ENCODE assay signal across 9 mouse cellular contexts in genomic region chr19:47280894-47281293, GRCm38 (mm10).
DNase-seq lines count a peak whose midpoint lies in the region; ATAC-seq and TF ChIP-seq lines count a peak whose summit lies in the region.
"Had no signal": no experiment of that assay in that cellular context is flagged by ENCODE, and none has a peak within 500 bp of the region (broad histone marks: within the 10 kb centered on the region; RNA-seq: fewer than 3 reads in every experiment).

No protein-coding gene starts in this region.

- H3K9ac ChIP-seq in heart, embryonic 16.5 days (ENCODE audit: low read length), result peak overlapping the region; percentile 7; the same call in 1 of the 2 replicates
- H3K9ac ChIP-seq in lung, postnatal 0 days (replicated peaks; ENCODE audit: low read depth), result no peak overlapping the region
- H3K9ac ChIP-seq: liver, embryonic 14.5 days had no signal

- no peaks in the 10 kb centered on the region for H3K27me3 ChIP-seq in heart, embryonic 16.5 days (ENCODE audit: control insufficient read depth, insufficient read depth, low read length)
- H3K27me3 ChIP-seq in lung, postnatal 0 days (replicated peaks; ENCODE audit: insufficient read depth, low read length), result no peaks in the 10 kb centered on the region

- no peak for DNase-seq in left cerebral cortex, adult 2 months (ENCODE audit: extremely low spot score in 1 of 2, low spot score in 2 of 2)
- DNase-seq in left cerebral cortex, adult 11 months (ENCODE audit: low spot score), result no peak
- DNase-seq in fibroblast of lung, adult 2 months (ENCODE audit: low read depth), result peak; percentile 81
- DNase-seq in lung, postnatal 0 days (ENCODE audit: low spot score), result peak; percentile 77
- no peak for DNase-seq in thymus, postnatal 10 days (ENCODE audit: low spot score in 2 of 2)
- no peak for DNase-seq in embryo, embryonic 10 days (ENCODE audit: low spot score)
- no peak for DNase-seq in cerebellum, adult 18-20 months

- H3K36me3 ChIP-seq in heart, embryonic 16.5 days (ENCODE audit: control insufficient read depth, insufficient read depth), result peaks cover 32% of the 10 kb centered on the region
- peaks cover 20% of the 10 kb centered on the region; the same call in 1 of the 2 replicates for H3K36me3 ChIP-seq in lung, postnatal 0 days (ENCODE audit: insufficient read depth, low read length)

- intact Hi-C loops in left cerebral cortex, adult 2 months (cut with DNase I), result no loop called here

- TF ChIP-seq CTCF in left cerebral cortex, adult 2 months (IDR thresholded peaks at IDR 0.05), result no peak
- no peak for TF ChIP-seq CTCF in lung, postnatal 0 days (IDR thresholded peaks at IDR 0.05)

- H3K4me2 ChIP-seq in heart, embryonic 16.5 days (ENCODE audit: low read depth, low read length), result no peak overlapping the region
- H3K4me2 ChIP-seq in lung, postnatal 0 days (replicated peaks; ENCODE audit: low read depth, low read length), result no peak overlapping the region

- no peak for ATAC-seq in heart, embryonic 16.5 days (replicated peaks; ENCODE audit: extremely low read depth, insufficient read depth, low FRiP score)
- peak; percentile 53 for ATAC-seq in lung, postnatal 0 days

- H3K4me1 ChIP-seq in heart, embryonic 16.5 days (ENCODE audit: control insufficient read depth, insufficient read depth, low read length), result peaks cover 37% of the 10 kb centered on the region
- H3K4me1 ChIP-seq in lung, postnatal 0 days (ENCODE audit: insufficient read depth, low read depth, low read length), result peaks cover 2% of the 10 kb centered on the region

- H3K27ac ChIP-seq in left cerebral cortex, adult 2 months, result peak overlapping the region; percentile 78
- H3K27ac ChIP-seq in heart, embryonic 16.5 days (ENCODE audit: low read length), result peak overlapping the region; percentile 91
- H3K27ac ChIP-seq in lung, postnatal 0 days (ENCODE audit: low read length), result peak overlapping the region; percentile 73
- H3K27ac ChIP-seq: liver, embryonic 14.5 days had no signal

- 44% methylated on average over 9 of the region's 9 CpGs for WGBS in heart, embryonic 16.5 days
- WGBS in lung, postnatal 0 days, result 58% methylated on average over 9 of the region's 9 CpGs

- no peaks in the 10 kb centered on the region for H3K9me3 ChIP-seq in heart, embryonic 16.5 days (replicated peaks; ENCODE audit: control insufficient read depth, low read length)
- no peaks in the 10 kb centered on the region for H3K9me3 ChIP-seq in lung, postnatal 0 days (ENCODE audit: low read length)

- no peak overlapping the region for H3K4me3 ChIP-seq in left cerebral cortex, adult 2 months
- no peak overlapping the region for H3K4me3 ChIP-seq in heart, embryonic 16.5 days (ENCODE audit: low read length)
- no peak overlapping the region for H3K4me3 ChIP-seq in lung, postnatal 0 days (ENCODE audit: low read depth, low read length)

- TF ChIP-seq EP300 in lung, postnatal 0 days (IDR thresholded peaks at IDR 0.05), result no peak

Comparison
In these comparisons a context has a peak if more than half of its experiments do, and no peak if none do; other contexts are left out.
1. DNase-seq: peak in fibroblast of lung, adult 2 months (single experiment) and lung, postnatal 0 days (single experiment); none in left cerebral cortex, adult 2 months (0 of 2), left cerebral cortex, adult 11 months (single experiment), thymus, postnatal 10 days (0 of 2), embryo, embryonic 10 days (single experiment) and cerebellum, adult 18-20 months (0 of 2).
2. Peak in every context shown above with its lines, with median percentiles within 50 percentile points of each other: H3K27ac ChIP-seq.